Mouse (Mus musculus) ES-E14 (cell line): ENCODE results near the gene Gkn3. TPM values are rescaled to one million over a fixed set of nuclear protein-coding genes. Genes with fewer than 3 reads are reported as not detected.

Experiments used
- DNase-seq: peaks from one replicate; pipeline ENCODE4 v3.0.0-alpha.2; 2013; ENCODE audit warnings: low read depth, low spot score
- H3K27ac ChIP-seq: 2 replicates; pipeline ENCODE4 v1.5.1; 2012; ENCODE audit warnings: low read depth, mild to moderate bottlenecking, low read length, moderate library complexity, mixed read lengths; ENCODE audit not compliant: poor library complexity, insufficient read depth, severe bottlenecking
- H3K36me3 ChIP-seq: 2 replicates; pipeline ENCODE4 v1.6.1; 2012; ENCODE audit warnings: mild to moderate bottlenecking, low read length, moderate library complexity, mixed read lengths; ENCODE audit not compliant: control insufficient read depth, poor library complexity, insufficient read depth, severe bottlenecking
- H3K4me1 ChIP-seq, 2 experiments: fragments of 150-350 bp in 1 of 2; sonication (generic) in 1 of 2; 2 replicates each; pipeline ENCODE4 v1.6.1; 2012; ENCODE audit warnings: low read length in 2 of 2, mild to moderate bottlenecking in 1 of 2, mixed read lengths in 1 of 2; ENCODE audit not compliant: control insufficient read depth in 2 of 2, insufficient read depth in 2 of 2, poor library complexity in 1 of 2
- H3K4me3 ChIP-seq, 2 experiments: fragments of 150-350 bp in 1 of 2; sonication (generic) in 1 of 2; 2 replicates each; pipeline ENCODE4 v1.5.1; 2012; ENCODE audit warnings: low read length in 2 of 2, low read depth in 1 of 2, mild to moderate bottlenecking in 1 of 2, mixed read lengths in 1 of 2; ENCODE audit not compliant: insufficient read depth in 1 of 2, poor library complexity in 1 of 2, severe bottlenecking in 1 of 2
- H3K9ac ChIP-seq: 2 replicates; pipeline ENCODE4 v1.6.1; 2012; ENCODE audit warnings: low read depth, mild to moderate bottlenecking, low read length, mixed read lengths; ENCODE audit not compliant: poor library complexity, insufficient read depth, severe bottlenecking
- H3K9me3 ChIP-seq: fragments of 150-350 bp; sonication (generic); 2 replicates; pipeline ENCODE4 v1.6.1; 2012; ENCODE audit warnings: low read depth, mild to moderate bottlenecking, low read length; ENCODE audit not compliant: control insufficient read depth, insufficient read depth
- CHD2 ChIP-seq: IDR thresholded peaks from 2 replicates; pipeline ENCODE4 v1.6.1; 2014; ENCODE audit warnings: mild to moderate bottlenecking, low read depth, low read length, inconsistent platforms
- HCFC1 ChIP-seq: IDR thresholded peaks from 2 replicates; pipeline ENCODE4 v1.6.1; 2012; ENCODE audit warnings: low read length, inconsistent platforms, borderline replicate concordance; ENCODE audit not compliant: insufficient read depth
- MAFK ChIP-seq: IDR thresholded peaks from 2 replicates; pipeline ENCODE4 v1.6.1; 2014; ENCODE audit warnings: mild to moderate bottlenecking, low read depth, low read length, inconsistent platforms; ENCODE audit not compliant: insufficient read depth
- ZC3H11A ChIP-seq: IDR thresholded peaks from 2 replicates; pipeline ENCODE4 v1.6.1; 2012; ENCODE audit warnings: low read depth, mild to moderate bottlenecking, inconsistent platforms, low read length, borderline replicate concordance
- ZNF384 ChIP-seq: IDR thresholded peaks from 2 replicates; pipeline ENCODE4 v1.6.1; 2012; ENCODE audit warnings: low read depth, low read length, inconsistent platforms
- in situ Hi-C, 2 experiments: fragments of 600-800 bp; cut with MboI; formaldehyde crosslinking; loops; one replicate each; pipeline ENCODE4 v1.15.1; 2025; ENCODE audit warnings: low sequenced_read_pairs in 2 of 2, inconsistent platforms in 1 of 2; ENCODE audit not compliant: unreplicated experiment in 2 of 2
- total RNA-seq: library from RNA; depleted of rRNA; stranded (reverse); fragments of 300-350 nt; gene quantifications from 2 replicates; pipeline ENCODE4 v1.2.3, GENCODE M21; 2012

Gkn3 gene
- total RNA-seq, 1 experiment: not detected

GRCm38 (mm10) chr6:87383926-87384691 is 4.6 kb downstream of the Gkn3 start:
- Histone ChIP-seq H3K27ac (no peak overlapping the region), H3K4me1 (no peaks in the 10 kb centered on the region), H3K4me3 (peak overlapping the region; percentile 48 to 67), H3K9me3 (no peaks in the 10 kb centered on the region), H3K36me3 (no peaks in the 10 kb centered on the region), H3K9ac (0 out of 2 replicates have a peak overlapping the region, but pooled peaks have one; percentile 46)
- in situ Hi-C loops: no loop called here
- no peak for TF ChIP-seq HCFC1
- TF ChIP-seq CHD2: no peak
- TF ChIP-seq ZC3H11A: no peak
- no peak for TF ChIP-seq MAFK
- TF ChIP-seq ZNF384: no peak
- peak; percentile 34 for DNase-seq

GRCm38 (mm10) chr6:87373057-87373456 is 15.7 kb downstream of the Gkn3 start, which contains the start of gene Gkn2:
Gkn2 (plus strand) TSS chr6:87373357.
- no peak for DNase-seq
- in situ Hi-C loops: no loop called here
- Histone ChIP-seq H3K36me3 (no peaks in the 10 kb centered on the region), H3K9ac (no peak within 1 kb of the TSS), H3K4me1 (no peaks in the 10 kb centered on the region), H3K27ac (no peak within 1 kb of the TSS), H3K4me3 (no peak within 1 kb of the TSS), H3K9me3 (no peaks in the 10 kb centered on the region)
- TF ChIP-seq HCFC1 (no peak), CHD2 (no peak), ZC3H11A (no peak), MAFK (no peak), ZNF384 (no peak)

GRCm38 (mm10) chr6:87369223-87369622 is 19.5 kb downstream of the Gkn3 start:
- no peak for TF ChIP-seq ZC3H11A
- no peak for TF ChIP-seq HCFC1
- no peak for TF ChIP-seq MAFK
- no peak overlapping the region for H3K4me3 ChIP-seq
- in situ Hi-C loops: no loop called here
- no peaks in the 10 kb centered on the region for H3K36me3 ChIP-seq
- no peak overlapping the region for H3K9ac ChIP-seq
- no peaks in the 10 kb centered on the region for H3K4me1 ChIP-seq
- no peaks in the 10 kb centered on the region for H3K9me3 ChIP-seq
- no peak overlapping the region for H3K27ac ChIP-seq
- DNase-seq: no peak

GRCm38 (mm10) chr6:87354441-87354840 is 34.3 kb downstream of the Gkn3 start:
- no peak overlapping the region for H3K27ac ChIP-seq
- H3K9ac ChIP-seq: no peak overlapping the region
- TF ChIP-seq ZC3H11A (no peak), MAFK (no peak), ZNF384 (no peak), HCFC1 (no peak), CHD2 (no peak)
- DNase-seq: no peak
- no peaks in the 10 kb centered on the region for H3K9me3 ChIP-seq
- no peak overlapping the region for H3K4me3 ChIP-seq
- H3K4me1 ChIP-seq: no peaks in the 10 kb centered on the region
- in situ Hi-C loops: no loop called here
- H3K36me3 ChIP-seq: no peaks in the 10 kb centered on the region
